Mouse (Mus musculus): ENCODE data around the gene Asap2. TPM values are rescaled to one million over a fixed set of nuclear protein-coding genes. Genes with fewer than 3 reads are reported as not detected.
A peak's percentile ranks its signal among the peaks of the same experiment; 100 is the strongest.

The Asap2 gene
- total and polyA plus RNA-seq, 2 experiments from 2014 or later, result 14.9 to 27.8 TPM

DNA sequence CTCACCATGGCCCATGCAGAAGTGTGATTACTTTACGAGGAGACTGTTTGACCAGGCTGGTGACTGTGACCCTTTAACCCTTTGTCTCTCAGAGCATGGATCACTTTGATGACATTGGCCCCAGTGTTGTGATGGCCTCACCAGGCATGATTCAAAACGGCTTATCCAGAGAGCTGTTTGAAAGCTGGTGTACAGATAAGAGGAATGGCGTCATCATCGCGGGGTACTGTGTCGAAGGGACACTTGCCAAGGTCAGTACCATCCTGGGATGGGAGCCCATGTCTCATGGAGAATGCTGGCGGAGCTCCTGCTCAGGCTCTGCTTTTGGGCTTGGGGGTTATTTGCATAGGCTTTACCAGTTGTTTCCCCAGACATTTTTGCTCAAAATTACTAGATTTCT lies 311.1 kb downstream of the Asap2 start:
- Histone ChIP-seq H3K4me1 (ENCODE audit: insufficient read depth) (no peaks in the 10 kb centered on the region), H3K4me2 (ENCODE audit: low read depth) (no peak overlapping the region), H3K9ac (no peak overlapping the region), H3K27me3 (ENCODE audit: insufficient read depth, low read length) (no peaks in the 10 kb centered on the region), H3K9me3 (ENCODE audit: low read length) (no peaks in the 10 kb centered on the region), H3K36me3 (ENCODE audit: insufficient read depth) (peaks cover 92% of the 10 kb centered on the region), H3K4me3 (ENCODE audit: low read depth, low read length) (no peak overlapping the region), H3K27ac (ENCODE audit: low read depth, low read length) (no peak overlapping the region)
- DNase-seq (no peak), ATAC-seq (no peak)
- no peak for TF ChIP-seq CTCF (IDR thresholded peaks at IDR 0.05; ENCODE audit: low read depth)
- WGBS, result 90% methylated on average over 7 of the region's 7 CpGs

DNA sequence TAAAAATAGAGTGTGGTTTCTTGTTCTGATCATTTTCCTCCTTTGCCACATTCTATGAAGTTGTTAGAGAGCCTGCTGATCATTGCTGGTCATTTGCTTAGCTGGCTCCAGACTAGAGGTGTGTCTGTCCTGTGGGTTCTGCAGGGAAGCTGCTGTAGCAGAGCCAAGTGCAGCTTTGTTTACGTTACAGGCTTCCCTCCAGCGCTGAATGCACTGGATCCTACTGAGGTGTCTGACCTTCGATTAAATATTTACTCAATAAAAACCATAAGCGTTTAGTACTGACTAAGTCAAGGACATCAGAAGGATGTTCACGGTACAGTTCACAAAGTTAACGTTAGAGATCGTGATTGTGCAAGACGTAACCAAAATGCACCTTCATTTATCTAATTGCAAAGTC lies 311.7 kb downstream of the Asap2 start:
- DNase-seq, result no peak
- Histone ChIP-seq H3K36me3 (ENCODE audit: insufficient read depth) (peaks cover 92% of the 10 kb centered on the region), H3K9me3 (ENCODE audit: low read length) (no peaks in the 10 kb centered on the region)

DNA sequence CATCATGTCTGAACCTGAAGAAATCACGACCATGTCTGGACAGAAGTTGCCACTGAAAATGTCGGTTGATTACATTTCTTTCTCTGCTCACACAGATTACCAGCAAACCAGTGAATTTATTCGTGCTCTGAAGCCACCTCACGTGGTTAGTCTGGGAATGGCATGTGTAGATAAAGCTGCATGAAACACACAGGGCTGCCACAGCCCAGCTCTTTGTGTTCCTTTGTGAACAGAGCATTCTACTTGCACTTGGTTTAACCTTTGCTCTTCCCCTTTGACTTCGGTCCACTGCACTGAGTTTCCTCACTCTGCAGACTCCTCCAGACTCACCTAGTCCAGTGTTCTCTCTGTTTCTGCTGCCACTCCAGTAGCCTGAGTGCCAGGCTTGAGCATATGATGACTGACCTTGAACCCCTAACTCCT lies 312.1 kb downstream of the Asap2 start:
- Histone ChIP-seq H3K36me3 (ENCODE audit: insufficient read depth) (peaks cover 91% of the 10 kb centered on the region), H3K27me3 (ENCODE audit: insufficient read depth, low read length) (no peaks in the 10 kb centered on the region), H3K9me3 (ENCODE audit: low read length) (no peaks in the 10 kb centered on the region), H3K4me1 (ENCODE audit: insufficient read depth) (no peaks in the 10 kb centered on the region), H3K9ac (no peak overlapping the region), H3K4me3 (ENCODE audit: low read depth, low read length) (no peak overlapping the region), H3K4me2 (ENCODE audit: low read depth) (no peak overlapping the region), H3K27ac (ENCODE audit: low read depth, low read length) (no peak overlapping the region)
- ATAC-seq (no peak), DNase-seq (no peak)
- TF ChIP-seq CTCF (IDR thresholded peaks at IDR 0.05; ENCODE audit: low read depth), result no peak
- 88% methylated on average over 5 of the region's 5 CpGs for WGBS

More for the DNA sequence above, 311.7 kb downstream of the Asap2 start:
- H3K4me3 ChIP-seq (ENCODE audit: low read depth, low read length), result no peak overlapping the region
- H3K4me1 ChIP-seq (ENCODE audit: insufficient read depth), result no peaks in the 10 kb centered on the region
- WGBS, result 91% methylated on average over 8 of the region's 8 CpGs
- no peaks in the 10 kb centered on the region for H3K27me3 ChIP-seq (ENCODE audit: insufficient read depth, low read length)
- TF ChIP-seq CTCF (IDR thresholded peaks at IDR 0.05; ENCODE audit: low read depth), result no peak
- H3K4me2 ChIP-seq (ENCODE audit: low read depth), result no peak overlapping the region
- no peak overlapping the region for H3K27ac ChIP-seq (ENCODE audit: low read depth, low read length)
- no peak for ATAC-seq
- no peak overlapping the region for H3K9ac ChIP-seq

DNA sequence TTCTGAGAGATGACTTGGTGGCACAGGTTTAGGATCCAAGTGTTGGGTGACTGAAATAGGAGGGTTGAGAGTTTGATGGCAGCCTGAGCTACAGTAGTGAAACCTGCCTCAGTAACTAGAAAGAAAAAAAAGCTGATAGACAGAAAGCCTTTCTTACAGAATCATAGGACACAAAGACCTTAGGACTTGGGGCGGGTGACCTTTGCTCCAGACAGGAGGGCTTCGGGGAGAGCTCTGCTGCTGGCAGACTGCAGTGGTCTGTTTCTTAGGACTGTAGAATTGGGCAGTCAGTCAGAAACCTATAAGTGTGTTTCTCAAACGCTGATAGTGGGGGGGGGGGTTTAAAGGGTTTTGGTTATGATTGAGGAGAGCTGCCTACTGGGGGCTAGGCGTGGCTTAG lies 315.5 kb downstream of the Asap2 start:
- peaks cover 96% of the 10 kb centered on the region for H3K36me3 ChIP-seq (ENCODE audit: insufficient read depth)
- no peak for ATAC-seq
- H3K9me3 ChIP-seq (ENCODE audit: low read length), result no peaks in the 10 kb centered on the region
- no peaks in the 10 kb centered on the region for H3K4me1 ChIP-seq (ENCODE audit: insufficient read depth)
- no peak overlapping the region for H3K9ac ChIP-seq
- H3K4me3 ChIP-seq (ENCODE audit: low read depth, low read length), result no peak overlapping the region
- WGBS, result 94% methylated on average over 4 of the region's 4 CpGs
- no peak overlapping the region for H3K4me2 ChIP-seq (ENCODE audit: low read depth)
- no peak overlapping the region for H3K27ac ChIP-seq (ENCODE audit: low read depth, low read length)
- no peak for DNase-seq
- no peak for TF ChIP-seq CTCF (IDR thresholded peaks at IDR 0.05; ENCODE audit: low read depth)
- no peaks in the 10 kb centered on the region for H3K27me3 ChIP-seq (ENCODE audit: insufficient read depth, low read length)

DNA sequence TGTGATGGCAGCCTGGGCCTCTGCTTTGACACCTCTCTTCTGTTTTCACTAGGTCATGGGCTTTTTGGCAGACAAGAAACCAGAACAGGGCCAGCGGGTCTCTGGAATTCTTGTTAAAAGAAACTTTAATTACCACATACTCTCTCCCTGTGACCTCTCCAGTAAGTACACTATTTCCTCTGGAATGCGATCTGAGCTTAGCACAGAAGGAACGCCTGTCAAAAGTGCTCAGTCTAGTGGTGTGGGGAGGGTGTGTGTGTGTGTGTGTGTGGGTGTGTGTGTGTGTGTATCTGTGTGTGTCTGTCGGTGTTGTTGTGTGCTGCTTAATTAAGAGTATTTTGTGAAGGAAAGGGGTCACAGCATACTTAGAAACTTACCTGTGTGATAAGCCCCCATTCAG lies 316.5 kb downstream of the Asap2 start:
- no peak for TF ChIP-seq CTCF (IDR thresholded peaks at IDR 0.05; ENCODE audit: low read depth)
- no peak for ATAC-seq
- DNase-seq, result no peak
- Histone ChIP-seq H3K9ac (no peak overlapping the region), H3K27me3 (ENCODE audit: insufficient read depth, low read length) (no peaks in the 10 kb centered on the region), H3K4me1 (ENCODE audit: insufficient read depth) (no peaks in the 10 kb centered on the region), H3K9me3 (ENCODE audit: low read length) (no peaks in the 10 kb centered on the region), H3K4me3 (ENCODE audit: low read depth, low read length) (no peak overlapping the region), H3K4me2 (ENCODE audit: low read depth) (no peak overlapping the region), H3K36me3 (ENCODE audit: insufficient read depth) (peaks cover 96% of the 10 kb centered on the region), H3K27ac (ENCODE audit: low read depth, low read length) (no peak overlapping the region)
- 88% methylated on average over 4 of the region's 4 CpGs for WGBS

DNA sequence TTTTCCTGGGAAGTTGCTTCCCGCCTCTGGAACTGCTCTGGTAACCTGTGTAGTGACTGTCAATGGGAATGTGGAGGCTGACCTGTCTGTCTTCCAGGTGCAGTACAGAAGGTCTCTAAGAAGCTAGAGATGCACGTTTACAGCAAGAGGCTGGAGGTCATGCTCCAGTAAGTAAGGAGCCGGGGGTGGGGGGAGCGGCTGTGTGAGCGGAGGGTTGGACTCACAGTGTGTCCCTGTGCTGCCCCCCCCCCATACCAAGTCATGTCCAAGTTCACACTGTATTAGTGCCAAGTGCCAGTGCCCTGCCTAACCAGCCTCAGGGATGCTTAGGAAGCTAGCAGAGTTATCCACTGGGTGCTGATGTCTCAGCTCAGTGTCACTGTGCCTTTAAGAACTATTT lies 321.9 kb downstream of the Asap2 start:
- no peaks in the 10 kb centered on the region for H3K9me3 ChIP-seq (ENCODE audit: low read length)
- H3K4me3 ChIP-seq (ENCODE audit: low read depth, low read length), result no peak overlapping the region
- WGBS, result 90% methylated on average over 5 of the region's 5 CpGs
- H3K4me2 ChIP-seq (ENCODE audit: low read depth), result no peak overlapping the region
- no peak overlapping the region for H3K9ac ChIP-seq
- no peak for ATAC-seq
- H3K27me3 ChIP-seq (ENCODE audit: insufficient read depth, low read length), result no peaks in the 10 kb centered on the region
- H3K4me1 ChIP-seq (ENCODE audit: insufficient read depth), result no peaks in the 10 kb centered on the region
- DNase-seq, result no peak
- H3K36me3 ChIP-seq (ENCODE audit: insufficient read depth), result peaks cover 73% of the 10 kb centered on the region
- H3K27ac ChIP-seq (ENCODE audit: low read depth, low read length), result no peak overlapping the region
- TF ChIP-seq CTCF (IDR thresholded peaks at IDR 0.05; ENCODE audit: low read depth), result no peak

DNA sequence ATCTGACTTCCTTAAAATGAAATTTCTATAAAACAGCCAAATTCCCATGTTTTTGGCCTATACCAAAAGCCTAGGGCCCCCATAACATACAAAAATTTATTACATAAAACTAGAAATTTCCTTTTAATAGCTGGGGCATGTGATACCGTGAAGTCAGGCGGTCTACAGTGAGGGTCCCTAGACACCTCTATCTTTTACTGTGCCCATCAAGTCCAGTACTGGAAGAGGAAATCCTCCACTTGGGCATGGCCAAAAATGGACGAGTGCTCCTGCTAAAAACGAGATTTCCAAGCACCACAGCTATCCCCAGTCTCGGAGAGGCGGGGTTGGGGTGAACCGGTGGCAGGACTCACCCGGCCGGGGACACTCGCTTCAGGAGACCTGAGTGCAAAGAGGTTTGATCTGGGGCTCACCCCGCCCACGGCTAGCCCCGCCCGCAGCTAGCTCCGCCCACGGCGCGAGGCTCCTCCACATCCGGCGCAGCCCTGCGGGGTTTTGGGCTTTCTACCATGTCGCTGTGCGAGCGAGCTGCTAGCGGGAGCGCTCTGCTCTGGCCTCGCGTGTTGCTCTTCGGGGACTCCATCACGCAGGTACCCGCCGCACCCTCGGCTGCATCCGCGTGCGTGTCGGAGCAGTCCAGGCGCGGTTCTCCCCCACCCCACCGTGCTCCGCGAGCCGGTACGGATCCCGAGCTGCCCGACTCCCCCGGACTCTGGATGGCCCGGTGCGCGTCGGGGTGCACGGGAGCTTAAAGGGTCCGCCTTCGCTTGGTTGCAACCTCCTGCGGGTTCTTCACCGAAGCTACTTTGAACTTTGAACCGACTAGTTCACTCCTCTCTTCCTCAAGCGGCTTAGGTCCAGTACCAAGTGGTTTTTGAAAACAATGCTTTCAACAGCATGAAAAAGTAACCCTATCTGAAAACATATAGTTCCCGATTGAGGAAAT lies 325.9 kb downstream of the Asap2 start, which contains the start of gene Iah1:
Gene Iah1 (plus strand): TSS at position 467 of the 946 bp plus-strand sequence.
- H3K27ac ChIP-seq (ENCODE audit: low read depth, low read length), result no peak within 1 kb of the TSS
- H3K27me3 ChIP-seq (ENCODE audit: insufficient read depth, low read length), result no peaks in the 10 kb centered on the region

More for the DNA sequence above, 325.9 kb downstream of the Asap2 start, which contains the start of gene Iah1:
- Histone ChIP-seq H3K36me3 (ENCODE audit: insufficient read depth) (peaks cover 35% of the 10 kb centered on the region), H3K9me3 (ENCODE audit: low read length) (no peaks in the 10 kb centered on the region), H3K9ac (peak within 1 kb of the TSS; percentile 57), H3K4me1 (ENCODE audit: insufficient read depth) (no peaks in the 10 kb centered on the region), H3K4me3 (ENCODE audit: low read depth, low read length) (peak within 1 kb of the TSS; percentile 50), H3K4me2 (ENCODE audit: low read depth) (peak within 1 kb of the TSS; percentile 67)
- DNase-seq (peak; percentile 76), ATAC-seq (peak; percentile 88)
- no peak for TF ChIP-seq CTCF (IDR thresholded peaks at IDR 0.05; ENCODE audit: low read depth)
- WGBS, result 3% methylated on average over 59 of the region's 59 CpGs
